Mouse (Mus musculus) liver, postnatal 0 days (tissue): ENCODE measurements at regions not wholly inside any gene's neighbourhood (a gene's known extent, or its start where the extent isn't known, plus 50 kb on each side); places are given as distances from the start of the nearest gene placed in this dataset.
"Not testable (repeated sequence)": the region's sequence is repeated elsewhere in the genome, so short reads cannot be mapped to it uniquely, and the experiment has no call there.

Source experiments
- ATAC-seq: fragments of 200-750 bp; cut with Nextera tagmentation; 2 replicates; pipeline ENCODE4 v1.8.0; 2017; ENCODE audit warnings: mild to moderate bottlenecking, moderate library complexity
- DNase-seq: peaks from one replicate; pipeline ENCODE4 v3.0.0-alpha.2; 2016
- H3K27ac ChIP-seq: fragments of 300-500 bp; sonication (generic); 2 replicates; pipeline ENCODE4 v1.5.1; 2014; ENCODE audit warnings: antibody characterized with exemption, moderate library complexity, mild to moderate bottlenecking, low read depth
- H3K27me3 ChIP-seq: fragments of 300-500 bp; sonication (generic); 2 replicates; pipeline ENCODE4 v1.6.1; 2014; ENCODE audit warnings: low read length, control low read depth, mixed read lengths; ENCODE audit not compliant: insufficient read depth
- H3K36me3 ChIP-seq: fragments of 300-500 bp; sonication (generic); replicated peaks from 2 replicates; pipeline ENCODE4 v1.6.1; 2014; ENCODE audit warnings: mild to moderate bottlenecking, control low read depth, low read length, moderate library complexity, mixed read lengths; ENCODE audit not compliant: insufficient read depth
- H3K4me1 ChIP-seq: fragments of 300-500 bp; sonication (generic); 2 replicates; pipeline ENCODE4 v1.6.1; 2014; ENCODE audit warnings: antibody characterized with exemption, mild to moderate bottlenecking, control low read depth; ENCODE audit not compliant: insufficient read depth
- H3K4me2 ChIP-seq: fragments of 300-500 bp; sonication (generic); 2 replicates; pipeline ENCODE4 v1.6.1; 2014; ENCODE audit warnings: low read depth, mild to moderate bottlenecking, low read length, moderate library complexity, mixed read lengths
- H3K4me3 ChIP-seq: fragments of 300-500 bp; sonication (generic); 2 replicates; pipeline ENCODE4 v1.5.1; 2014; ENCODE audit warnings: low read depth, low read length
- H3K9ac ChIP-seq: fragments of 300-500 bp; sonication (generic); replicated peaks from 2 replicates; pipeline ENCODE4 v1.6.1; 2014; ENCODE audit warnings: mild to moderate bottlenecking, moderate library complexity
- H3K9me3 ChIP-seq: fragments of 300-500 bp; sonication (generic); 2 replicates; pipeline ENCODE4 v1.6.1; 2016; ENCODE audit warnings: mild to moderate bottlenecking, control low read depth, low read length, mixed read lengths
- CTCF ChIP-seq: sonication (generic); IDR thresholded peaks from 2 replicates; pipeline ENCODE4 v1.5.1; 2016; ENCODE audit warnings: antibody characterized with exemption, low read depth
- EP300 ChIP-seq: IDR thresholded peaks from 2 replicates; pipeline ENCODE4 v1.6.1; 2016; ENCODE audit warnings: antibody characterized with exemption, low read depth, mild to moderate bottlenecking
- WGBS: fragments of 180-500 bp; shearing (Covaris S2); extraction: QIAGEN DNeasy Blood & Tissue Kit; methylation state at CpG from one replicate; pipeline ENCODE4 v1.1.7; 2014; ENCODE audit not compliant: insufficient replicate concordance; 5-methylcytosine and 5-hydroxymethylcytosine counted together

- ATAC-seq, result no peak
- Histone ChIP-seq H3K9ac (no peak overlapping the region), H3K4me2 (no peak overlapping the region), H3K4me3 (no peak overlapping the region), H3K27me3 (peaks cover 20% of the 10 kb centered on the region; the same call in 1 of the 2 replicates), H3K4me1 (no peaks in the 10 kb centered on the region), H3K9me3 (no peaks in the 10 kb centered on the region), H3K27ac (no peak overlapping the region), H3K36me3 (no peaks in the 10 kb centered on the region)
- no peak for DNase-seq
- TF ChIP-seq EP300, result no peak
- no peak for TF ChIP-seq CTCF
- WGBS, result 52% methylated on average over 8 of the region's 8 CpGs
These were observed 56.8 kb downstream of the Sox1 start for GRCm38 (mm10) chr8:12451857-12452256.

GRCm38 (mm10) chr8:12455376-12455775, 60.3 kb downstream of the Sox1 start:
- not testable (repeated sequence) for H3K27me3 ChIP-seq, H3K27ac ChIP-seq, H3K36me3 ChIP-seq, H3K4me2 ChIP-seq, ATAC-seq, H3K4me3 ChIP-seq, H3K9me3 ChIP-seq, H3K4me1 ChIP-seq, H3K9ac ChIP-seq, DNase-seq
- WGBS, result 66% methylated on average over 3 of the region's 3 CpGs

GRCm38 (mm10) chr8:12456326-12456725, 61.2 kb downstream of the Sox1 start:
- no peak for DNase-seq
- 0 out of 2 replicates have a peak, but pooled peaks cover 3% of the 10 kb centered on the region for H3K27me3 ChIP-seq
- H3K4me3 ChIP-seq, result no peak overlapping the region
- H3K36me3 ChIP-seq, result no peaks in the 10 kb centered on the region
- WGBS, result 67% methylated on average over 1 of the region's 1 CpGs
- TF ChIP-seq EP300 (no peak), CTCF (no peak)
- H3K4me1 ChIP-seq, result no peaks in the 10 kb centered on the region
- H3K4me2 ChIP-seq, result no peak overlapping the region
- no peak for ATAC-seq
- H3K9me3 ChIP-seq, result no peaks in the 10 kb centered on the region
- no peak overlapping the region for H3K9ac ChIP-seq
- H3K27ac ChIP-seq, result no peak overlapping the region

- TF ChIP-seq CTCF (no peak), EP300 (no peak)
- 68% methylated on average over 7 of the region's 7 CpGs for WGBS
These were observed 61.9 kb downstream of the Sox1 start for GRCm38 (mm10) chr8:12457015-12457414.

GRCm38 (mm10) chr8:12466845-12467244, 71.8 kb downstream of the Sox1 start:
- DNase-seq, result no peak
- 73% methylated on average over 7 of the region's 7 CpGs for WGBS
- no peak for ATAC-seq
- TF ChIP-seq EP300 (no peak), CTCF (no peak)
- Histone ChIP-seq H3K9me3 (no peaks in the 10 kb centered on the region), H3K9ac (no peak overlapping the region), H3K4me2 (no peak overlapping the region), H3K4me1 (no peaks in the 10 kb centered on the region), H3K36me3 (no peaks in the 10 kb centered on the region), H3K27me3 (peaks cover 16% of the 10 kb centered on the region), H3K4me3 (no peak overlapping the region), H3K27ac (no peak overlapping the region)

More at GRCm38 (mm10) chr8:12457015-12457414, 61.9 kb downstream of the Sox1 start:
- Histone ChIP-seq H3K4me1 (no peaks in the 10 kb centered on the region), H3K9me3 (no peaks in the 10 kb centered on the region), H3K4me2 (no peak overlapping the region), H3K27me3 (peaks cover 3% of the 10 kb centered on the region; the same call in 1 of the 2 replicates), H3K9ac (no peak overlapping the region), H3K4me3 (no peak overlapping the region), H3K36me3 (no peaks in the 10 kb centered on the region), H3K27ac (no peak overlapping the region)
- no peak for ATAC-seq
- no peak for DNase-seq

GRCm38 (mm10) chr8:12467386-12468326, 72.6 kb downstream of the Sox1 start:
- Histone ChIP-seq H3K9me3 (no peaks in the 10 kb centered on the region), H3K4me1 (no peaks in the 10 kb centered on the region), H3K27me3 (peaks cover 14% of the 10 kb centered on the region; the same call in 1 of the 2 replicates), H3K4me3 (no peak overlapping the region), H3K27ac (no peak overlapping the region), H3K9ac (no peak overlapping the region), H3K4me2 (no peak overlapping the region), H3K36me3 (no peaks in the 10 kb centered on the region)
- 75% methylated on average over 36 of the region's 36 CpGs for whole genome bisulfite sequencing
- no peak for DNase-seq
- ATAC-seq, result no peak
- no peak for TF ChIP-seq CTCF
- TF ChIP-seq EP300, result no peak
